Mouse (Mus musculus): ENCODE results near the gene Hcar2.

Gene Hcar2

GRCm38 (mm10) chr5:123862374-123863350 lies 2.6 kb downstream of the Hcar2 start:
- in situ Hi-C loops (cut with MseI, MboI), result no loop called here

- in situ Hi-C loops (cut with MseI, MboI), result no loop called here
Observed at GRCm38 (mm10) chr5:123858798-123859197, 6.5 kb downstream of the Hcar2 start.

DNA sequence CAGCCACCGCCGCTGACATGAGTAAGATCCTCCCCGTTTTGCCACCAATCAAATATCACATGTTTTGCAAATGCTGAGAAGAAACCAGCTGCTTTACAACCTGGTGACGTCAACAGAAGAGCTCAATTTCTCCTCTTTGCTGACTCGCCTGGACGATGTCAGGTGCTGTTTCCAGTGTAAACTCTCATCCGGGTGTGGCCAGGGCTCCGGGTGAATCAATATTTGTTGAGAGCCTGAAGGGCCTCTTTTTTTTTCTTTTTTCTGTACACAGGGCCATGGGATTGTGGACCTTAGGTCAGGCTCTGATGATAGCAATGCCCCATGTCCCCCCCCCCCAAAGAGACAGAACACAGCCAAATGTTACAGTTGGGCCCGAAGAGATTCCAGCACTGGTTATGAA lies 10.8 kb downstream of the Hcar2 start:
- in situ Hi-C loops (cut with MseI, MboI), result no loop called here

DNA sequence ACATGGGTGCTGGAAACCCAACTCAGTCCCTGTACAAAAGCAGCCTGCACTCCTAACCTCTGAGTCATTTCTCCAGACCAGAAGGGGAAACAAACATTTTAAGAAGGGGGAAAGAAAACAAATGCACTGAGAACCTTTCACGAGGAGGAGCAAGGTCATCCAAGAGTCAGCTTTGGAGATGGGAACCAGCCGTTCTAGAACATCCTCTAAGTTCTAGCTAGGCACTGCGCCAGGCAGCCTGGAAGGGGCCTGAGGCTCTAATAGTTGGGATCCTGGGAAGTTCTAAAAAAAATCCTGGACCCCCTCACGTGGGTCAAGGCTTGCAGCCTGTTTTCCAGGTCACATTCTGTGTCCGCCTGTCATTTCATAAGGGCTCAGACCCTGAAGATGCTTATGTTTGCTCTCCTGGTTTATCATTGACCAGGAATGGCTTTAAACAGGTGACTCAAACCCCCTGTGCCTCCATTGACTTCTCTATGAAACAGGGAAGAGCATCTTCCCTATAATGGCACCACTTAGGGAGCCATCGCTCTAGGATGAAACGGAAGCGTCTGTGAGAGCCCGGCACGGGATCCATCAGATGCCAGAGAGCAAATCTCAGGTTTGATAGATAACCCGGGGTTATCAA lies 11.3 kb downstream of the Hcar2 start:
- in situ Hi-C loops (cut with MseI, MboI), result no loop called here

DNA sequence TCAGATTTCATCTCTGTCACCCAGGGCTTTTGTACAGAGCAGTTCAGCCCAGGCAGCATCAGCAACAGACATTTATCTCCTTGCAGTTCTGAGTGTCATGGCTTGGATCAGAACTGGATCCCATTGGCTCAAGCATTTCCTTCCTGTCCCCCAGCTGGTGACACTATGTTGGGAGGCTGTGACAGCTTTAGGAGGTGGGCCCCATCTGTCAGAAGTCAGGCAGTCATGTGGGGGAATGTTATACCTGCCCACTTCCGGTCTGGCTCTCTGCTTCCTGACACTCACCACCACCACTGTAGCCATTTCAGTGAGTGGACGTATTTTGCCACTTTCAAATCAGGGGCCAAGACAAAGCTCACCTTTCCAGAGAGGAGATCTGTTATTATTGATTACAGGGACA lies 13.9 kb downstream of the Hcar2 start:
- in situ Hi-C loops (cut with MseI, MboI), result no loop called here

DNA sequence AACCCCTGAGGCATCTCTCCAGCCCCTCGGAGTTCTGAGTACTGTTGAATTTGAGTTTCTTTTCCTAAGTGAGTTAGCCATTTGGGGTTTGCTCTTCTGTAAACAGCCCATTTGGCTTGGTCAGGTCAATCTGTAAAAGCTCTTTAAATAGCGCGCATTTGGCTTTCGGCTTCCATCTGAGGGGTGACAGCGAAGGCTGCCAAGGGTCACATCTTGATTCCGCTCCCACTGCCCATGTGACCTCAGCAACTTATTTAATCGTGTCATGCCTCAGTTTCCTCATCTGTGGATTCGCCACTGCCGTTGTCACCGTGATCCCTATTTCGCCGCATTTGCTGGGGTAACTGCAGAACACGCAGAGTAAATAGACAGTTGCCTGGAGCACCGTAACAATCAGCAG lies 21.0 kb downstream of the Hcar2 start:
- in situ Hi-C loops (cut with MseI, MboI), result no loop called here

DNA sequence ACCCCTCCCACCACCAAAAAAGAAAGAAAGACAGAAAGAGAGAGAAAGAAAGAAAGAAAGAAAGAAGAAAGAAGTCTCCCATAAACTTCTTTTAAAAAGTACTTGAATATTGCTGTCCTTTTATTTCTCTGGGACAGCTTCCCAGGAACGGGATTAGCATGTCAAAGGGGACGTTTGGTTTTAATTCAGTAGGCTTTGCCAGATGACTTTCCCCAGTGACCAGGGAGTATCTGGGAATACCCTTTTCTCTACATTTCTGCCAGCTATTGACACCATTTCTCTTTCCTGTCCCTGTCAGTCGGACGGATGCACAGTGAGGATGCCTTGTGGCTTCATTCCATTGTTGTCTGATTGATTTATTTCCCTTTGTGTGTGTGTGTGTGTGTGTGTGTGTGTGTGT lies 21.5 kb downstream of the Hcar2 start:
- in situ Hi-C loops (cut with MseI, MboI), result no loop called here

GRCm38 (mm10) chr5:123842935-123843282 lies 22.4 kb downstream of the Hcar2 start:
- in situ Hi-C loops (cut with MseI, MboI), result no loop called here

DNA sequence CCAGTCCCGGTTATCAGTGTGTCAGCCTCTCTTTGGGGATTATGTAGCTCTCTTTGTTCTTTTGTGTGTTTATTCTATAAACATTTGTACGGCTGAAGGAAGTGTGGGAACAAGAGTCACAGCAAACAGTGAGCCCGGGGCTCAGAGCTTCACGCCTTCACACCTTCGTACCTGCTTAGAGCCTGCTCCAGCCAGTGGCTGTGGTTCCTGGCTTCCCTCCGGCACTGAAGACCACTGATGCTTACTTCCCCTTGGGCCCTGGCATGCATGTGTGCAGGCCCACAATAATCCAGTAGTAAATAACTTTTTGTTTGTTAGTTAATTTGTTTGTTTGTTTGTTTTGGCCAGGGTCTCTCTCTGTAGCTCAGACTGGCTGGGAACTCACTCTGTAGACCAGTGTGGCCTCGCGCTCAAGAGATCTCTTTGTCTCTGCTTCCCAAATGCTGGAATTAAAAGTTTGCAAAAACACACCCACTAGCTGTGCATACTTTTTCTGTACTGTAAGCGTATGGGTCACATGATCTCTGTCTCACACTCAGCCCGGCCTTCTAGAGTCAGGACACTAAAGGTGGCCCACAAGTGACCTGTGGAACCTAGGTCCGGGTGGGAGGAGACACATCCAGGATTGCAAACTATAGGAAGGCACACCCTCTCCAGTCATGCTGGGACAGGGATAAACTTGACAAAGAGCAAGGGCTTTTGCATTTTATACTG lies 22.9 kb downstream of the Hcar2 start:
- in situ Hi-C loops (cut with MseI, MboI), result no loop called here

- in situ Hi-C loops (cut with MseI, MboI), result no loop called here
Observed at GRCm38 (mm10) chr5:123837371-123837770, 27.9 kb downstream of the Hcar2 start.

DNA sequence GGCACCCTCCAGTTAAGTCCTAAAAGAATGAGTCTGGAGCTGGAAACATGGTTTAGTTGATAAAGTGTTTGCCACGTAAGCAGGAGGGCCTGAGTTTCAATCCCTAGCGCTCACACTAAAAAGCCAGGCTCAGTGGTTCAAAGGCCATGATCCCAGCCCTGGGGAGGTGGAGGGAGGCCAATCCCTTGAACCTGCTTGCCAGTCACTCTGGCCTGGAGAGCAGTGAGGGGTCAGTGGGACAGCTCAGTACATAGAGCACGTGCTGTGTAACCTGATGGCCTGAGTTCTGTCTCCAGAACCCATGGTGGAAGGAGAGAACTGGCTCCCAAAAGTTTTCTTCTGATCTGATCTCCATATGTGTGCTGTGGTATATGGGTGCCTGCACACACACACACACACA lies 30.5 kb downstream of the Hcar2 start:
- in situ Hi-C loops (cut with MseI, MboI), result no loop called here

DNA sequence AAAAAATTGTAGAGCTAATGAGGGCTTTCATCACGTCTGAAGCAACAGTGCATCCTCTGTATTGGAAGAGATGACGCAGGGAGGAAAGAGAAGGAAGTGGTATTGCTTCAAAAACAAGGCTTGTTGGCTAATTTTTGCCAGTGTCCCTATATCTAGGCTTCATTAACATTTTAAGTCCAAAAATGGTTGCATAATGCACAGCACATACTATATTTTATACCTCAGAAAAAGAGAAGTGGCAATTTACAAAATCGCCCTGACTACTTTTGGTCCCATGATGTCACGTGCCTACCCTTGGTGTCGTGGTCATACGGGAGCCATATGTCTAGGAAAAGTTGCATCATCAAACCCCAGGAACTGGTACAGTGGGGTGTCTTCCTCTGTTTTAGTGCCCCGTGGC lies 33.0 kb downstream of the Hcar2 start:
- in situ Hi-C loops (cut with MseI, MboI), result no loop called here

GRCm38 (mm10) chr5:123827659-123828091 lies 37.6 kb downstream of the Hcar2 start:
- in situ Hi-C loops (cut with MseI, MboI), result no loop called here

- in situ Hi-C loops (cut with MseI, MboI), result no loop called here
Observed at GRCm38 (mm10) chr5:123822706-123823105, 42.6 kb downstream of the Hcar2 start.

DNA sequence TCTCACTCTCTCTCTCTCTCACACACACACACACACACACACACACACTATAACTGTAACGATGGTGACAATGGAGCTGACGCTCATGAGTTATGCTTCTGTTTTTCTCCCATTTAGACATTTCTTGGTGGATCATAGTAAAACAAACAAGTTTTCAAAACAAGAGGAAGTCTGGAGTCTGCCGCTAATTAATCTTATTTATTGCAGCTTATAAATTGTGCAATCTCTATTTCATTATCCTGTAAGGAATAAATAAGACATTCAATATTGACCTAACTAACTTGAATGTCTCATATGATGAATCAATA lies 44.1 kb downstream of the Hcar2 start:
- in situ Hi-C loops (cut with MseI, MboI), result no loop called here

DNA sequence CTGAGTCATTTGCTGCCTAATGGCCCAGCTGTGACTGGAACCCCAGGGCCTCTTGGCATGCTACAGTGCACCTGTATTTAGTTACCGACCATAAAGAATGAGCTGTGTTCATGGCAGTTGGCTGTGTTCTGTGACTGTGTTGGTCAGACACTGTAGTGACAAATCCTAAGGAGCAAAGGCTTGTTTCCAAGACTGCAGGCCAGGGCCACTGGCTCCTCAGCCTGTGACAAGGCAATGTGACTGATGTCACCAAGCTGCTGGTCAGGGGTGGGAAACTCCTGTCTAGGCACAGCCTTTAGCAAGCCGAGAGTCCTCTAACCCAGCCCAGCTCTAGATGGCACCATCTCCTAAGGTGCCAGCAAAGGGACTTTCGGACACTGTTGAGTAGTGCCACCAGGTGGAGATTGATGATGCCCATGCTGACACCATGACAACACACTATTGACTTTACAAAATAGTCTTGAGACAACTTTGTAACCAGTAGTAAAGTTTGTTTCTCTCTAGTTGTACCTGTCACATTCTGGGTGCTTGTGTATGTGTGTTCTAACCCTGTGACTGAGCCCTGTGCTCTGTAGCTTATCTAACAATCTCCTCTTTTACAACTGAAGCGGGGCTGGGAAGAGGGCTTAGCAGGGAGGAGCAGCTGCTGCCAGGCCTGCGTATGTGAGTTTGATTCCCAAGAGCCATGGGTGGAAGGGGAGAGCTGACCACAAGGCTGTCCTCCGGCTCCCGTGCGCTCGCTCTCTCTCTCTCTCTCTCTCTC lies 44.6 kb downstream of the Hcar2 start:
- in situ Hi-C loops (cut with MseI, MboI), result no loop called here

- in situ Hi-C loops (cut with MseI, MboI), result no loop called here
Observed at GRCm38 (mm10) chr5:123818941-123819577, 46.2 kb downstream of the Hcar2 start.

- in situ Hi-C loops (cut with MseI, MboI), result no loop called here
Observed at GRCm38 (mm10) chr5:123816891-123817290, 48.4 kb downstream of the Hcar2 start.

Measured in mouse trophoblast stem cell (cell line).